Mouse (Mus musculus): ENCODE results near the gene Sult1d1. TPM values are rescaled to one million over a fixed set of nuclear protein-coding genes. Genes with fewer than 3 reads are reported as not detected.

Gene Sult1d1
- polyA plus RNA-seq, 1 experiment from 2014 or later, result 2.3 TPM

DNA sequence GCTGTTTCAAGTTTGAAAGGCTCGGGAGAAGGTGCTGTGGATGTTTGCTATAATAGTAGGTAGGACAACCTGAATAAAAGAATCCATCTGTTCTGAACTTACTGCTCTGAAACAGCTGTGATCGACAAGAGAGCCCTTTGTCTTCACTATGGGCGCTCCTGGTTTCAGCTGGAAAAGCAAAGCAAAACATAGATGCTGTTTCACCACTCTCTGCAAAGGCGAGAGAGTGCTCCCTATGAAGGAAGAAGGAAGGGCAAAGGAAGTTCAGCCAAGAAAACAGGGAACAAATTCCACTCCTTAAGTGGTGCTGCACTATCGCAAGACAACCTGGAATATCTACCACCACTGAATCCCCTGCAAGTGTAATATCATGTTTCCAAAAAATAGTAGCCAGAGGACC is 4.7 kb upstream of the Sult1d1 start:
- H3K4me3 ChIP-seq (ENCODE audit: low read depth, low read length), result no peak overlapping the region
- peak overlapping the region; percentile 34 for H3K4me2 ChIP-seq (ENCODE audit: low read depth, low read length)
- H3K27ac ChIP-seq (replicated peaks; ENCODE audit: low read depth, low read length), result no peak overlapping the region
- no peaks in the 10 kb centered on the region for H3K36me3 ChIP-seq (ENCODE audit: control insufficient read depth, insufficient read depth, low read length)
- no peaks in the 10 kb centered on the region for H3K27me3 ChIP-seq (replicated peaks; ENCODE audit: control insufficient read depth, insufficient read depth, low read length)
- H3K9ac ChIP-seq (ENCODE audit: low read depth, low read length), result no peak overlapping the region
- DNase-seq (ENCODE audit: low spot score) (peak; percentile 37), ATAC-seq (ENCODE audit: low read depth) (no peak; the same call in 1 of the 2 replicates)
- 24% methylated on average over 5 of the region's 5 CpGs for WGBS
- H3K4me1 ChIP-seq (ENCODE audit: control insufficient read depth, insufficient read depth, low read length), result 0 out of 2 replicates have a peak, but pooled peaks cover 7% of the 10 kb centered on the region
- H3K9me3 ChIP-seq (ENCODE audit: control insufficient read depth, low read length), result no peaks in the 10 kb centered on the region

DNA sequence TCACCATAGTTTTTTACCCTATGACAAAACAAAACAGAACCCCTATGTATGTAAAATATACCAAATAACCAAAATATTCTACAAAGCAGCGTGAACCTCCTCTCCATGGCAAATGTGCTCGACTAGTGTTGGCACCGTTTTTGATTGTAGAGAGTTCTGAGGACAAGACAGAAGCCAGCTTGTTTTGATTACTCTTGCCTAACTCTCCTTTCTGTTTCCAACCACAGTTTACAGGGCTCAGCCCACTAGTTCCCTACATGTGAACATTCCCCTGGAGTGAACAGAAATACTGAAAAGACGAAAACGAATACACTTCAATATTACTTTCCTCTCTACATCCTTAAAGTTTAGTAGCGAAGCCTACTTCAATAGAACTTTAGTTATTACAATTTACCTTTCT is 4.0 kb upstream of the Sult1d1 start:
- Histone ChIP-seq H3K4me2 (ENCODE audit: low read depth, low read length) (no peak overlapping the region), H3K9me3 (ENCODE audit: control insufficient read depth, low read length) (no peaks in the 10 kb centered on the region), H3K36me3 (ENCODE audit: control insufficient read depth, insufficient read depth, low read length) (no peaks in the 10 kb centered on the region), H3K4me1 (ENCODE audit: control insufficient read depth, insufficient read depth, low read length) (0 out of 2 replicates have a peak, but pooled peaks cover 7% of the 10 kb centered on the region), H3K27me3 (replicated peaks; ENCODE audit: control insufficient read depth, insufficient read depth, low read length) (no peaks in the 10 kb centered on the region), H3K9ac (ENCODE audit: low read depth, low read length) (no peak overlapping the region), H3K27ac (replicated peaks; ENCODE audit: low read depth, low read length) (no peak overlapping the region), H3K4me3 (ENCODE audit: low read depth, low read length) (no peak overlapping the region)
- no peak for ATAC-seq (ENCODE audit: low read depth)
- 51% methylated on average over 6 of the region's 6 CpGs for WGBS
- DNase-seq (ENCODE audit: low spot score), result peak; percentile 29

DNA sequence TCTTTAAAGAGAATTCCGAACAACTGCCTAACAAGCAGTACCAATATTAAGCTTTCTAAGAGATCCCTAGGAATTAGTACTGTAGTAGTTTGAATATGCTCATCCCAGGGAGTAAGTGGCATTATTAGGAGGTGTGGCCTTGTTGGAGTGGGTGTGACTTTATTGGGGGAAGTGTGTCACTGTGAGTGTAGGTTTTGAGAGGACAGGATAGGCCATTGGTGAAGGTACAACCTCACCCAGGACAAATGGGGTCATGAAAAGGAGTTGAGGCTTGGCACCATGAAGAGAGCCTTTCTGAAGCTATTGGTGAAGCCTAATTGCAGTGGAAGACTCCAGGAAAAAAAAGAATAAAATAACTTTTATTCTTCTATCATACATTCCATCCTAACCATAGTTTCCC is 1.5 kb downstream of the Sult1d1 start:
- H3K9ac ChIP-seq (ENCODE audit: low read depth, low read length), result no peak overlapping the region
- no peaks in the 10 kb centered on the region for H3K4me1 ChIP-seq (ENCODE audit: control insufficient read depth, insufficient read depth, low read length)
- H3K36me3 ChIP-seq (ENCODE audit: control insufficient read depth, insufficient read depth, low read length), result no peaks in the 10 kb centered on the region
- ATAC-seq (ENCODE audit: low read depth) (no peak), DNase-seq (ENCODE audit: low spot score) (no peak)
- 86% methylated on average over 1 of the region's 1 CpGs for WGBS
- no peak overlapping the region for H3K27ac ChIP-seq (replicated peaks; ENCODE audit: low read depth, low read length)
- H3K4me2 ChIP-seq (ENCODE audit: low read depth, low read length), result no peak overlapping the region
- no peaks in the 10 kb centered on the region for H3K27me3 ChIP-seq (replicated peaks; ENCODE audit: control insufficient read depth, insufficient read depth, low read length)
- no peaks in the 10 kb centered on the region for H3K9me3 ChIP-seq (ENCODE audit: control insufficient read depth, low read length)
- no peak overlapping the region for H3K4me3 ChIP-seq (ENCODE audit: low read depth, low read length)

DNA sequence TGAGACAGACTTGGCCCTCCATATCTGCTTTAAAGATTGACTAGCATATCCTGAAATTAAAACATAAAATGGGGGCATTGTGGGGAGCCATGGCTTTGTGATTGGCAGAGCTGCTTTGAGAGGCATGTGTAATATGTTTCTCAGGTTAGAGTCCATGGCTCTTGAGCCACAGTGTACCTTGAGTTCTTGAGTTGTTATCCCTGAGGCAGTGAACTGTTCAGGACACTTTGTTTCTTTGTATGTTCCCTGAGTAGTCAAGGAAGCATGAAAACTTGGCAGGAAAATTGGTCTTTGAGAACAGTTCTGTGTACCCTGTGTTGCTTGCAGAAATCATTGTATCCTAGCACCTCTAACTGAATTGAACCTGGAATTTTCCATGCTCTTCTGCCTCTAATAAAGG is 5.9 kb downstream of the Sult1d1 start:
- H3K27me3 ChIP-seq (replicated peaks; ENCODE audit: control insufficient read depth, insufficient read depth, low read length), result no peaks in the 10 kb centered on the region
- H3K27ac ChIP-seq (replicated peaks; ENCODE audit: low read depth, low read length), result no peak overlapping the region
- H3K9ac ChIP-seq (ENCODE audit: low read depth, low read length), result no peak overlapping the region
- DNase-seq (ENCODE audit: low spot score), result no peak
- no peaks in the 10 kb centered on the region for H3K4me1 ChIP-seq (ENCODE audit: control insufficient read depth, insufficient read depth, low read length)
- H3K4me3 ChIP-seq (ENCODE audit: low read depth, low read length), result no peak overlapping the region
- H3K36me3 ChIP-seq (ENCODE audit: control insufficient read depth, insufficient read depth, low read length), result no peaks in the 10 kb centered on the region
- no peak for ATAC-seq (ENCODE audit: low read depth)
- no peaks in the 10 kb centered on the region for H3K9me3 ChIP-seq (ENCODE audit: control insufficient read depth, low read length)
- no peak overlapping the region for H3K4me2 ChIP-seq (ENCODE audit: low read depth, low read length)

DNA sequence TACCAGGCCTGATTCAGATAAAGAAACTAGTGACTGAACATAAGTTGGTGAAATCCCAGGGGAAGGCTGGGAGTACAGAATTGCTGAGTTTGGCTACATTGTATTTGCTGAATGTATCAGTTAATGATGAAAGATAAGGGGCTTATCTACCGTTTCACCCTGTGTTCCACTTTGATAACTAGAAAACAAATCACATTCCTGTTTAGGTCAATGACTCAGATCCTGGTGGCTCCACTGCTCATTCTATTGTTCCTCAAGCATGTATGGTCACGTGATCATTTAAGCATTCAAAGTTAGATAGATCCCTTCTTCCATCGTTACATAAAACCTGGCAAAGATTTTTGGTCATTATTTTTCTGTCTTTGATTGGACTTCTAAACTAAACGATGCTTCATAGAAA is 6.3 kb downstream of the Sult1d1 start:
- DNase-seq (ENCODE audit: low spot score) (no peak), ATAC-seq (ENCODE audit: low read depth) (no peak)
- no peak overlapping the region for H3K4me3 ChIP-seq (ENCODE audit: low read depth, low read length)
- WGBS, result 80% methylated on average over 4 of the region's 4 CpGs
- no peaks in the 10 kb centered on the region for H3K9me3 ChIP-seq (ENCODE audit: control insufficient read depth, low read length)
- no peaks in the 10 kb centered on the region for H3K36me3 ChIP-seq (ENCODE audit: control insufficient read depth, insufficient read depth, low read length)
- H3K4me1 ChIP-seq (ENCODE audit: control insufficient read depth, insufficient read depth, low read length), result no peaks in the 10 kb centered on the region
- H3K9ac ChIP-seq (ENCODE audit: low read depth, low read length), result no peak overlapping the region
- H3K4me2 ChIP-seq (ENCODE audit: low read depth, low read length), result no peak overlapping the region
- H3K27ac ChIP-seq (replicated peaks; ENCODE audit: low read depth, low read length), result no peak overlapping the region
- no peaks in the 10 kb centered on the region for H3K27me3 ChIP-seq (replicated peaks; ENCODE audit: control insufficient read depth, insufficient read depth, low read length)

DNA sequence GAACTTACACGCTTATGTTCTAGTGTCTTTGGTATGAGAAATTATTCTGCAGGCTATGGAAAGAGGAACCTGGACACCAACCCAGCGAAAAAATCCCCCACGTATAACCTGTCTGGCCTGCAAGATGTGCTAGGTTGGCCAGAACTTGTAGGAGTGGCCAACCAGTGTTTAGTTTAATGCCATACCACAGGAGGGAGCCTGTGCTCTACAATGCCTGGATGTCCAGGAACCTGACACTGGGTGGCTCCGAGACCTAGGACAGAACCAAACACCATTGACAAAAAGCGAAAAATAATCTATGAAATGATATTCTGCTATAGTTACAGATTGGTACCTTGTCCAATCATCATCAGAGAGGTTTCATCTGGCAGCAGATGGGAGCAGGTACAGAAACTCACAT is 8.7 kb downstream of the Sult1d1 start:
- Histone ChIP-seq H3K9ac (ENCODE audit: low read depth, low read length) (no peak overlapping the region), H3K36me3 (ENCODE audit: control insufficient read depth, insufficient read depth, low read length) (no peaks in the 10 kb centered on the region), H3K4me3 (ENCODE audit: low read depth, low read length) (no peak overlapping the region), H3K27ac (replicated peaks; ENCODE audit: low read depth, low read length) (no peak overlapping the region), H3K9me3 (ENCODE audit: control insufficient read depth, low read length) (no peaks in the 10 kb centered on the region), H3K27me3 (replicated peaks; ENCODE audit: control insufficient read depth, insufficient read depth, low read length) (no peaks in the 10 kb centered on the region), H3K4me2 (ENCODE audit: low read depth, low read length) (no peak overlapping the region), H3K4me1 (ENCODE audit: control insufficient read depth, insufficient read depth, low read length) (no peaks in the 10 kb centered on the region)
- ATAC-seq (ENCODE audit: low read depth) (no peak), DNase-seq (ENCODE audit: low spot score) (no peak)
- 68% methylated on average over 5 of the region's 5 CpGs for WGBS

DNA sequence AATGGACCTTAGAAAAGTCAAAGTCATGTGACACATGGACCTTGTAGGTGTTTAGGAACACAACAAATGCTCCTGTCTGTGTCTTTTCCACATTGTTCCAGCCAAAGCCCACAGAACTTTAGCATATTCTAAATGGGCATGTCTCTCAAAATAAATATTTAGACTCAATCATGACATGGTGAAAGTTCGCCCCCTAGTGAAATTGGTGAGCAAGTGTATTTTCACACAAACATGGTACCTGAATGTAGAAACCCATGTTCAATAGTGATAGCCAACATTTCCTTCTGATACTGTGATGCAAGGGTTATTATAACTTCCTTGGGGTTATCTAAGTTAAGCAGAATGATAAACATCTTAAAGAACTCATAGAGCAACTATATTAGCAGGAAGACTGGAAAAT is 17.9 kb downstream of the Sult1d1 start:
- Histone ChIP-seq H3K27me3 (replicated peaks; ENCODE audit: control insufficient read depth, insufficient read depth, low read length) (no peaks in the 10 kb centered on the region), H3K36me3 (ENCODE audit: control insufficient read depth, insufficient read depth, low read length) (no peaks in the 10 kb centered on the region), H3K27ac (replicated peaks; ENCODE audit: low read depth, low read length) (no peak overlapping the region), H3K9ac (ENCODE audit: low read depth, low read length) (no peak overlapping the region), H3K4me3 (ENCODE audit: low read depth, low read length) (no peak overlapping the region), H3K9me3 (ENCODE audit: control insufficient read depth, low read length) (no peaks in the 10 kb centered on the region), H3K4me1 (ENCODE audit: control insufficient read depth, insufficient read depth, low read length) (no peaks in the 10 kb centered on the region), H3K4me2 (ENCODE audit: low read depth, low read length) (no peak overlapping the region)
- ATAC-seq (ENCODE audit: low read depth), result no peak
- DNase-seq (ENCODE audit: low spot score), result no peak
- WGBS, result 23% methylated on average over 1 of the region's 1 CpGs

DNA sequence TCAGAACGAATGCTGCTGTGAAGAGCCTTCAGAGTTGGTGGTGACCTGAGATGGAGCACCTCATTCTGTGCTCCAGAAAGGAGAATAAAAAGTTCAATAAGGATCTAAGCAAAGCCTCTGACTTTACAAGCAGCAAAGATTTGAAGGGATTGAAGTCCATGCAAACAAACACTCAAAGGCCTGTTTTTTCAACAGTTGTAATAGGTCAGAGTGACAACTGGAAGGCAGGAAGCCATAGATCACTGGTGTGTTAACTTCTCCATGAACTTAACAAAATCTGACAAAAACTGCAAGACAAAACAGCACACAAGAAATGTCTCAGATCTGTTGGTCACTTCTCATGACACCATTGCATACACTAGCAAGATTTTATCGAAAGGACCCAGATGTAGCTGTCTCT is 30.7 kb downstream of the Sult1d1 start, which contains the start of gene Sult1b1:
TSS of gene Sult1b1 (minus strand) at position 85 of the 400 bp plus-strand sequence.
- no peak within 1 kb of the TSS for H3K9ac ChIP-seq (ENCODE audit: low read depth, low read length)
- WGBS, result 92% methylated on average over 2 of the region's 2 CpGs

DNA sequence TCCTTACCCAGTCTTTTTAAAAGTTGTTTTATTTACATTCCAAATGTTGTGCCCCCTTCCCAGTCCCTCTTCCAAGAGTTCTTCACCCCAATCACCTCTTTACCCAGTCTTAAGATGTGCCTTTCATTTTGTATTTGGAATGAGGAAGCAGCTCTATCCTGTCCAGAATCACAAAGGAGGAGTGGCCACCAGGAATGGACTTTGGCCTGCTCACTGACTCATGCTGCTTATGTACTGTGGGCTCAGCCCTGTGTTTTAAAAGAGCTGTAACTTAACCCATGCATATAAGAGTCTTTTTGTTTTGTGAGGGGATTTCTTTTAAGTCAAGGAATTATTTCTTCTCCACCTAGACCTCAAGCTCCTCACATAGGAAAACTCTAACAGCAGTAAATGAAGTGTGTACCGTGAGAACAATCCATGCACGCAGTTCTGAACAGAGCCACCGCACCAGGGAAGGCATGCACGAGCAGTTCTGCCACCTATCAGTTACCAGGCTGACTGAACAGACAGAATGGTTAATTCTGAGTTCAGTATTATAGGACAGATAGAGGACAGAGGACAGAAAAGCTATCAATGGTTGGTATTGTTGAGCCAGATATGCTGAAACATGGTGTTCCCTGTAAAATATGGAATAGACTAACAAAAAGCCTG is 32.7 kb downstream of the Sult1d1 start:
- ATAC-seq (ENCODE audit: low read depth) (peak; percentile 82; the same call in 1 of the 2 replicates), DNase-seq (ENCODE audit: low spot score) (peak; percentile 24)
- Histone ChIP-seq H3K36me3 (ENCODE audit: control insufficient read depth, insufficient read depth, low read length) (no peaks in the 10 kb centered on the region), H3K4me1 (ENCODE audit: control insufficient read depth, insufficient read depth, low read length) (no peaks in the 10 kb centered on the region), H3K4me2 (ENCODE audit: low read depth, low read length) (no peak overlapping the region), H3K27me3 (replicated peaks; ENCODE audit: control insufficient read depth, insufficient read depth, low read length) (no peaks in the 10 kb centered on the region), H3K4me3 (ENCODE audit: low read depth, low read length) (no peak overlapping the region), H3K27ac (replicated peaks; ENCODE audit: low read depth, low read length) (no peak overlapping the region), H3K9ac (ENCODE audit: low read depth, low read length) (no peak overlapping the region), H3K9me3 (ENCODE audit: control insufficient read depth, low read length) (no peaks in the 10 kb centered on the region)
- WGBS, result 67% methylated on average over 4 of the region's 4 CpGs

More for the DNA sequence above, 30.7 kb downstream of the Sult1d1 start, which contains the start of gene Sult1b1:
- Histone ChIP-seq H3K4me1 (ENCODE audit: control insufficient read depth, insufficient read depth, low read length) (no peaks in the 10 kb centered on the region), H3K4me2 (ENCODE audit: low read depth, low read length) (no peak within 1 kb of the TSS), H3K9me3 (ENCODE audit: control insufficient read depth, low read length) (no peaks in the 10 kb centered on the region), H3K36me3 (ENCODE audit: control insufficient read depth, insufficient read depth, low read length) (no peaks in the 10 kb centered on the region), H3K4me3 (ENCODE audit: low read depth, low read length) (no peak within 1 kb of the TSS), H3K27ac (replicated peaks; ENCODE audit: low read depth, low read length) (no peak within 1 kb of the TSS), H3K27me3 (replicated peaks; ENCODE audit: control insufficient read depth, insufficient read depth, low read length) (no peaks in the 10 kb centered on the region)
- ATAC-seq (ENCODE audit: low read depth), result no peak
- no peak for DNase-seq (ENCODE audit: low spot score)

All from embryonic facial prominence, embryonic 14.5 days (tissue).